Mouse (Mus musculus) lung, adult 2 months (tissue): Measurements from ENCODE around the gene Zcwpw1.

ENCODE experiments used
- CTCF ChIP-seq: fragments of 200-500 bp; IDR thresholded peaks from 2 replicates; pipeline ENCODE4 v1.5.1; 2011; ENCODE audit warnings: mild to moderate bottlenecking, low read length, control low read depth; ENCODE audit not compliant: insufficient read depth
- POLR2A ChIP-seq: fragments of 200-500 bp; IDR thresholded peaks from 2 replicates; pipeline ENCODE4 v1.6.1; 2011; ENCODE audit warnings: low read depth, mild to moderate bottlenecking, control low read depth, low read length, borderline replicate concordance; ENCODE audit errors: extremely low read depth

DNA sequence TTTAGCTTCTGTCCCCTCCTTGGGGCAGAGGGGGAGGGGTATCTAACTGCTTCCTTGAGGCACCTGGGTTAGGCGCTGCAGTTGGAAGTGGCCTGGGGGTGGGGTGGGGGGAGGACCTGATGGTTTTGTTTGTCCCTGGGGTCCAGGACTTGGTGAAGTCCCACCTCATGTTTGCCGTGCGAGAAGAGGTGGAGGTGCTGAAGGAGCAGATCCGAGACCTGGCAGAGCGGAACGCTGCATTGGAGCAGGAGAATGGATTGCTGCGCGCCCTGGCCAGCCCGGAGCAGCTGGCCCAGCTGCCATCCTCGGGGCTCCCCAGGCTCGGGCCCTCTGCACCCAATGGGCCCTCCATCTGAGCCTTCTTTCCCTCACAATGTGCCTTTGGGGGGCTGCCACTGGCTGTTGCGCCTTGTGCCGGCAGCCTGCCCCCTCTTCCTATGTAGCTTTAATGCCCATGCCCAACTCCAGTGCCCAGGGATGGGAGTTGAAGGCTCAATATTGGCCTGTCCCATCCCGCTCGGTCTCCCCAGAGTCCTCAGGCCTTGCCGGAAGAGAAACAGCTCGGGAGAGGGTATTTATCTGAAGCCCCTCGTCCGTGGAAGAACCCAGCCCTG is 28.6 kb upstream of the Zcwpw1 start:
- TF ChIP-seq POLR2A = no peak
- TF ChIP-seq CTCF = no peak
